Mouse (Mus musculus): ENCODE data around the gene Smg8. TPM values are rescaled to one million over a fixed set of nuclear protein-coding genes. Genes with fewer than 3 reads are reported as not detected.
"Not testable (repeated sequence)": the region's sequence is repeated elsewhere in the genome, so short reads cannot be mapped to it uniquely, and the experiment has no call there.

Gene Smg8
- polyA plus RNA-seq, 1 experiment: 12.8 TPM

DNA sequence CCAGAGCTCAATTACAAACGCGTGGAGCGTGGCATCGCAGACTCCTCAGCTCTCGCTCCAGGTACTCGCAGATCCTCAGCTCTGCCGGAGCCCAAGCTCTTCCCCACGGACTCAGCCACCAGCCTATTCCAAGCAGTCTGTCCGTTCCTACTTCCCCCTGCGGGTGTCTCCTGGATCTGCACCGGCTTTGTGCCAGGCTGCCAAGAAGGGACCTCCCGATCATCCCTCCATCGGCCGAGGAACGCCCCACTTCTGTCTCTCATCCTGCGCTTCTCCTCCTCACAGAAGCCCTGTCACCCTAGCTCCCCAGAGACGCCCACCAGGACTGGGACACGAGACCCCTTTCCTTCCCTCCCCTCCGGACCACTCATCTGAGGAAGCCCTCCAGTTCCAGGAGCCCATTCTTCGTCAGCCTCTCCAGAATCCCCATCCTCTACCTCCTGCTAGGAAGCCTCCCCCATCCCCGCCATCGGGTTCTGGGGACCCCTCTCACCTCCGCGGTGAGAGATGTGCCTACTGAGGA lies 13.2 kb downstream of the Smg8 start:
- peak overlapping the region; percentile 73 for H3K27ac ChIP-seq (ENCODE audit: insufficient read depth, low read length)
- under 1% methylated on average over 24 of the region's 24 CpGs for WGBS
- DNase-seq: peak; percentile 81
- TF ChIP-seq CTCF (IDR thresholded peaks at IDR 0.05; ENCODE audit: borderline replicate concordance, insufficient read depth, low read depth, low read length) (peak; percentile 41; the same call in 1 of the 2 replicates), POLR2A (IDR thresholded peaks at IDR 0.05; ENCODE audit: borderline replicate concordance, insufficient read depth, low read length) (no peak)
- peaks cover 7% of the 10 kb centered on the region; the same call in 1 of the 2 replicates for H3K4me1 ChIP-seq (ENCODE audit: control insufficient read depth, insufficient read depth, low read length)
- no peaks in the 10 kb centered on the region for H3K27me3 ChIP-seq (ENCODE audit: control insufficient read depth, insufficient read depth, low read length)
- H3K4me3 ChIP-seq (replicated peaks; ENCODE audit: insufficient read depth, low read depth, low read length): peak overlapping the region; percentile 84

DNA sequence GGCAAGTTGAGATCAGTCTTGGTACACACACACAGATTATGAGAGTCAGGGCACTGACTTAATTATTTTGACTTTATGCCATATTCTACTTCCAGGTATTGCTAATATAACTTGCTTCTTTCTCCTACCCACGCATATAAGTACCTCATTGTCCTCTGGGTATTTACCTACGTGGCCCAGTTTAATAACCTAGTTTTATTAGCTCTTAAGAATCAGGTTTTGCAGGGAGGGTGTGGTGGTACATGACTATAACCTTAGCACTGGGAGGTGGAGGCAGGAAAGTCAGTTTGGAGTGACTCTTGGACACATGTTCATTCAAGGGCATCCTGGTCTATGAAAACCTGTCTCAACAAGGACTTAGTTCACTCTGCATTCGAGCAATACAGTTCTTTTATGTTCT lies 24.5 kb downstream of the Smg8 start:
- DNase-seq: no peak
- no peaks in the 10 kb centered on the region for H3K4me1 ChIP-seq (ENCODE audit: control insufficient read depth, insufficient read depth, low read length)

DNA sequence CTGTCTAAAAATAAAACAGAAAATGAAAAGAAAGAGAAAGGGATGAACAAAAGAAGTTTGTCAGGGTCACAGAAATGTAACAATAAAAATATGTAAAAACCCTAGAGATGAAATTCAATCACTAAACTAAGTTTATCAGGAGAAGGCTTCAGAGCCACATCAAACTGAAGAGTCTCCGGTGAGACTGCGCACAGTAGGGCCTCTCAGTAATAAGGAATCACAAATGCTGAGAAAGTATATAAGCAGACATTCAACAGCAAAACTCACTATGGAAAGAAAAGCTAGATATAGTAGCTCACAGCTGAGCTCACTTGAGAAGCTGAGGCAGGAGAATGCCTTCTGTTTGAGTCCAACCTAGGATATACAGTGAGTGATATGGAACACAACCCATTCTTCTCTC lies 26.2 kb downstream of the Smg8 start:
- no peaks in the 10 kb centered on the region for H3K4me1 ChIP-seq (ENCODE audit: control insufficient read depth, insufficient read depth, low read length)
- H3K4me3 ChIP-seq (replicated peaks; ENCODE audit: insufficient read depth, low read depth, low read length): no peak overlapping the region
- no peak for DNase-seq
- TF ChIP-seq CTCF (IDR thresholded peaks at IDR 0.05; ENCODE audit: borderline replicate concordance, insufficient read depth, low read depth, low read length) (no peak), POLR2A (IDR thresholded peaks at IDR 0.05; ENCODE audit: borderline replicate concordance, insufficient read depth, low read length) (no peak)
- WGBS: 100% methylated on average over 2 of the region's 2 CpGs
- H3K27ac ChIP-seq (ENCODE audit: insufficient read depth, low read length): no peak overlapping the region
- H3K27me3 ChIP-seq (ENCODE audit: control insufficient read depth, insufficient read depth, low read length): no peaks in the 10 kb centered on the region

More for the DNA sequence above, 24.5 kb downstream of the Smg8 start:
- Histone ChIP-seq H3K27me3 (ENCODE audit: control insufficient read depth, insufficient read depth, low read length) (no peaks in the 10 kb centered on the region), H3K4me3 (replicated peaks; ENCODE audit: insufficient read depth, low read depth, low read length) (no peak overlapping the region), H3K27ac (ENCODE audit: insufficient read depth, low read length) (no peak overlapping the region)
- TF ChIP-seq POLR2A (IDR thresholded peaks at IDR 0.05; ENCODE audit: borderline replicate concordance, insufficient read depth, low read length) (no peak), CTCF (IDR thresholded peaks at IDR 0.05; ENCODE audit: borderline replicate concordance, insufficient read depth, low read depth, low read length) (no peak)
- 87% methylated on average over 3 of the region's 3 CpGs for WGBS

DNA sequence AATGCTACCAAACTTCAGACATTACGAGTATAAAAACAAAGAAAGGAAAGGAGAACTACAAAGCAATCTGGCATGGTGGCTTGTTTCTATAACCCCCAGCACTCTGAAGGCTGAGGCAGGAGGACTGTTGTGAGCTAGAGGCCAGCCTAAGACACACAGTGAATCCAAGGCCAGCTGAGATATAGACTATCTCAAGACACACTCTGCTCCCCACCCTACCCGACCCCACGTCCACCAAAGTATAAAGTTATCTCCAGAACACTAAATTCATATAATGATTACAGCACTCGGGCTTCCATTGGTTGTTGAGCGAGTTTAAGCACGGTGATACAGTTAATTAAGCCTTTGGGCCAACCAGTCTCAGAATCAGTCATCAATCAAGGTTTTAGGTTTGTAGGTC lies 30.3 kb downstream of the Smg8 start:
- H3K27me3 ChIP-seq (ENCODE audit: control insufficient read depth, insufficient read depth, low read length): no peaks in the 10 kb centered on the region
- no peaks in the 10 kb centered on the region for H3K4me1 ChIP-seq (ENCODE audit: control insufficient read depth, insufficient read depth, low read length)
- 91% methylated on average over 6 of the region's 6 CpGs for WGBS
- no peak overlapping the region for H3K27ac ChIP-seq (ENCODE audit: insufficient read depth, low read length)
- TF ChIP-seq POLR2A (IDR thresholded peaks at IDR 0.05; ENCODE audit: borderline replicate concordance, insufficient read depth, low read length) (no peak), CTCF (IDR thresholded peaks at IDR 0.05; ENCODE audit: borderline replicate concordance, insufficient read depth, low read depth, low read length) (no peak)
- no peak for DNase-seq
- no peak overlapping the region for H3K4me3 ChIP-seq (replicated peaks; ENCODE audit: insufficient read depth, low read depth, low read length)

- H3K27me3 ChIP-seq (ENCODE audit: control insufficient read depth, insufficient read depth, low read length); DNase-seq; H3K4me3 ChIP-seq (replicated peaks; ENCODE audit: insufficient read depth, low read depth, low read length); H3K4me1 ChIP-seq (ENCODE audit: control insufficient read depth, insufficient read depth, low read length); H3K27ac ChIP-seq (ENCODE audit: insufficient read depth, low read length): not testable (repeated sequence)
- WGBS: 91% methylated on average over 7 of the region's 7 CpGs
Measured at GRCm38 (mm10) chr11:87048900-87049299, 37.7 kb downstream of the Smg8 start.

GRCm38 (mm10) chr11:87046968-87047367 lies 39.6 kb downstream of the Smg8 start:
- no peak overlapping the region for H3K27ac ChIP-seq (ENCODE audit: insufficient read depth, low read length)
- H3K4me3 ChIP-seq (replicated peaks; ENCODE audit: insufficient read depth, low read depth, low read length): no peak overlapping the region
- WGBS: 93% methylated on average over 5 of the region's 5 CpGs
- TF ChIP-seq CTCF (IDR thresholded peaks at IDR 0.05; ENCODE audit: borderline replicate concordance, insufficient read depth, low read depth, low read length): no peak
- no peak for TF ChIP-seq POLR2A (IDR thresholded peaks at IDR 0.05; ENCODE audit: borderline replicate concordance, insufficient read depth, low read length)
- no peak for DNase-seq
- H3K27me3 ChIP-seq (ENCODE audit: control insufficient read depth, insufficient read depth, low read length): no peaks in the 10 kb centered on the region
- no peaks in the 10 kb centered on the region for H3K4me1 ChIP-seq (ENCODE audit: control insufficient read depth, insufficient read depth, low read length)

DNA sequence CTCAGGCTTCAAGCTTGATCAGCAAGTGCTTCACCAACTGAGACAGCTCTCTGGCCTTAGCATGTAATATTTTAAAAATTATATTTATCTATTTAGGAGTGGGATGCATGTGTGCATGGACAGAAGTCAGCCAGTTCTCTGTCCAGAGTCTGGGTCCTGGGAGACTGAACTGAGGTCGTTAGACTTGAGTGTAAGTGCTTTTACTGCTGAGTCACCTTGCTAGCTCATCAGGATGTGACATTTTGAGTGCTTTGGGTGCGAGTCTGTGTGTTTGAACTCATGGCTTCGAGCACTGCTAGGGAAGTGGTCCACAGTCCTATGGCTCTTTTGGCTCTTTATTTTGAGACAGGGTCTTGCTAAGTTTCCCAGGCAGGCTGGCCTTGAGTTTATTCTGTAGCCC lies 43.5 kb downstream of the Smg8 start:
- no peak overlapping the region for H3K4me3 ChIP-seq (replicated peaks; ENCODE audit: insufficient read depth, low read depth, low read length)
- 91% methylated on average over 3 of the region's 3 CpGs for WGBS
- no peak for DNase-seq

DNA sequence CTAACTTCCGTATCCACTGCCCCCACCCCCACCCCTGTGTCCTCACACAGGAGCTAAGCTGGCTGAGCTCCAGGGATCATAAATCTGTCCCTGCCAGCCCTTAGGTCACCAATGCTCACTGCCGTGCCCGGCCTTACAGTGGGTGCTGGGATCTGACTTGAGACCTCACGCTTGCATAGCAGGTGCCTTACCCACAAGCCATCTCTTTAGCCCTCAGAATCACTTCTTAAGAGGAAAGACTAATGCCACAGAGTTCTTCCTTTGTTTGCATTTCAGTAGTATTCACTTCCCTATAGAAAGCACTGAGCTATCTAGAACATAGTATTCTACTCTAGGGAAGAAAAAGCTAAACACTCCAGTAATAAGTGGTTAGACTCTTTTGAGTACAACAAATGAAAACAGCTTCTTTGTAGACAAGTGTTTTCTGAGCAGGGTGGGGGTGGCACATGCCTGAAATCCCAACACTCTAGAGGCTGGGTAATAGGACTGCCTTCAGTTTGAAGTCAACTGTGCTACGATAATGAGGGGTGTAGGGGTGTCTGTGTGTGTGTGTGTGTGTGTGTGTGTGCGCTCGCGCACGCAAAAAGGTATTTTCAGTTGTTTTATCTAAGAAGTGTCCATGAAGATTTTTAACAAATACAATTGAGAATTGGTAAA lies 47.1 kb downstream of the Smg8 start:
- H3K27ac ChIP-seq (ENCODE audit: insufficient read depth, low read length): no peak overlapping the region
- no peak for DNase-seq
- no peak overlapping the region for H3K4me3 ChIP-seq (replicated peaks; ENCODE audit: insufficient read depth, low read depth, low read length)
- no peaks in the 10 kb centered on the region for H3K27me3 ChIP-seq (ENCODE audit: control insufficient read depth, insufficient read depth, low read length)
- no peaks in the 10 kb centered on the region for H3K4me1 ChIP-seq (ENCODE audit: control insufficient read depth, insufficient read depth, low read length)
- no peak for TF ChIP-seq POLR2A (IDR thresholded peaks at IDR 0.05; ENCODE audit: borderline replicate concordance, insufficient read depth, low read length)
- TF ChIP-seq CTCF (IDR thresholded peaks at IDR 0.05; ENCODE audit: borderline replicate concordance, insufficient read depth, low read depth, low read length): no peak
- 78% methylated on average over 9 of the region's 9 CpGs for WGBS

More for the DNA sequence above, 43.5 kb downstream of the Smg8 start:
- H3K27me3 ChIP-seq (ENCODE audit: control insufficient read depth, insufficient read depth, low read length): no peaks in the 10 kb centered on the region
- no peak overlapping the region for H3K27ac ChIP-seq (ENCODE audit: insufficient read depth, low read length)
- TF ChIP-seq POLR2A (IDR thresholded peaks at IDR 0.05; ENCODE audit: borderline replicate concordance, insufficient read depth, low read length): no peak
- TF ChIP-seq CTCF (IDR thresholded peaks at IDR 0.05; ENCODE audit: borderline replicate concordance, insufficient read depth, low read depth, low read length): no peak
- no peaks in the 10 kb centered on the region for H3K4me1 ChIP-seq (ENCODE audit: control insufficient read depth, insufficient read depth, low read length)
